Mouse (Mus musculus) kidney, postnatal 4 days (tissue): ENCODE measurements around the gene Adgrd1.
A peak's percentile ranks its signal among the peaks of the same experiment; 100 is the strongest.
"Not testable (repeated sequence)": the region's sequence is repeated elsewhere in the genome, so short reads cannot be mapped to it uniquely, and the experiment has no call there.

ENCODE experiments used
- DNase-seq, 2 experiments: peaks; one replicate each; pipeline ENCODE4 v3.0.0; 2021; ENCODE audit warnings: mixed read lengths in 2 of 2

The Adgrd1 gene

GRCm38 (mm10) chr5:129094236-129094635 is 2.3 kb upstream of the Adgrd1 start:
- no peak for DNase-seq

GRCm38 (mm10) chr5:129104043-129104442 is 7.5 kb downstream of the Adgrd1 start:
- peak in 1 of 2 experiments; percentile 27 for DNase-seq

DNA sequence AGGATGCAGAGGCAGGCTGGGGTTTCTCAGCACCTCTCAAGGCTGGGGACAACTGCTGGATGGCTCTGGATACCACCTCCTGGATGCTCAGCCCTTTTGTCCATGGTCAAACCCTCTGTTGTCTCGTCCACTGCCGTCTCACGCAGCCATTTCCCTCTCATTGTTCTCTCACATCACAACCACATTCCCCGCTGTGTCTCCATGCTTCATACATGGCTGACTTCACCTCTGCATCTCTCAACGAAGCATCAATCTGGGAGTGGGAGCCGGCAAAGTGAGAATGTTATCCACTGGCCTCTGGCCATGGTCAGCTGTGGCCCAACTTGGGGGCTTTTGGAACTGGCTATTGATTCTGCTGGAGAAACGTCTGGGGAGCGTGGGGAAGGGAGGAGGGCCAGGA is 15.2 kb downstream of the Adgrd1 start:
- DNase-seq = no peak

DNA sequence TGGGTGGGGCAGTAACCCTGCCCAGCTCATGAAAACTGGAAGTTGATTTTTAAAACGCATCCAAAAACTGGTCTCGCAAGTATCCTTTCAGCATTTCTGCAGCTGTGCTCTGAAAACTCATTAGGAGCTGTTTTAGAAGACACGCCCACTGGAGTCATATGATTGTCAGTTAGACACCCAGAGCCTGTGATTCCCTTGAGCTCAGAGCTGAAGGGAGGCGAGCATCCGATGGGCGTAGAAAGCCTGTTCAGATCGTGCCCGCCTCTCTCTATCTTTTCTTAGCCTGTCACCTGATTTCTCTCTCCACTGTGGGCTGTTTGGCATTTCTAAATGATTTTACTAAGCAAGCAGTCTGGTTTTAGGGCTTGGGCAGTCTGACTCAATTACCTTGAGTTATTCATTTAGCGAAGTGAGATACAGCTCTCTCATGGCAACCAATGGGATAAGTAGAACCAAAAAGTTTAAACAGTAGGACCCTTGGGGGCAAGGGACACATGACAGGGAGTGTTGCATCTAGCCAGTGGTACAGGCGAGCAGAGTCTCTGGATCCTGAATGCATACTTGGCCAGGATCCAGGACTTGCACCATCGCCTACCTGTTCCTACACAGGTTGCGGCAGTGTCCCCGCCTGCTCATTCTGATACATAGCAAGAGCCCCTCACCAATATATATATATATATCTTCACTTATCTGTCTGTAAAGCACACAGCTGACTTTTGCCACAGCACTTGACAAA is 17.4 kb downstream of the Adgrd1 start:
- no peak for DNase-seq

- DNase-seq = no peak
Measured at GRCm38 (mm10) chr5:129116299-129116698, 19.7 kb downstream of the Adgrd1 start.

GRCm38 (mm10) chr5:129117593-129118113 is 21.1 kb downstream of the Adgrd1 start:
- no peak for DNase-seq

DNA sequence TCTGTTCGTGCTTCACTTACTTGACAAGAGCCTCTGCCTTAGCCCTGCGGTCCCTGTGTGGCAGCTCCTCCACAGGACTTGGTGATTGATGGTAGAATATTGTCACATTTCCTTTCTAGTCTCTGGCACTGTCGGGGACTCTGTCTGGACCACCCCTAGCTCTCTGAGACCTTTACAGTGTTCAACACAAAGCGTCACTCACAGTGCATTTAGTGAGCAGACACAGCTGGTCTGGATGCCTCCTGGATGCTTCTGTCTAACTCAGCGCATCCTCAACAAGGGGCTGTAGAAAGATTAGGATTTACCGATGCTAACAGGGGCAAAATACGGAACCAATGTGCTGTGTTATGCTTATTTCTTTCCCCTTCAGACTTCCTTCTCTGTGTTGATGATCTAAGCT is 22.0 kb downstream of the Adgrd1 start:
- no peak for DNase-seq

DNA sequence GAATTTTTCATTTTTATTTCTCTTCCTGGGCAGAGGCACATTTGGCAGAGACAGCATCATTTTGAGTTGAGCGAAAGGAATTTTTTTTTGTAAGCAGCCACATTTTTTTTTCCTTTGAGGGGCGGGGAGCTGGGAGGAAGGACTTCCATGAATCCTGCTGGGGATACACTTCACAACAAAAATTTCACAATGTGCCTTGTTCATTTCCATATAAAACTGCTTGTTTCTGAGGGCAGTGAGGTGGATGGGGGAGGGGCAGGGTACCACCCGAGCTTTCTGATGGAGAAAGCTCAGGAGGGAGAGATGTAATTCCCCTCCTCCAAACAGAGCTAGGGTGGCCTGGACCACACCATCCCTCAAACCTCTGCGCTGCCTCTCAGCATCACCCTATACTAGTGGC is 22.6 kb downstream of the Adgrd1 start:
- no peak for DNase-seq

DNA sequence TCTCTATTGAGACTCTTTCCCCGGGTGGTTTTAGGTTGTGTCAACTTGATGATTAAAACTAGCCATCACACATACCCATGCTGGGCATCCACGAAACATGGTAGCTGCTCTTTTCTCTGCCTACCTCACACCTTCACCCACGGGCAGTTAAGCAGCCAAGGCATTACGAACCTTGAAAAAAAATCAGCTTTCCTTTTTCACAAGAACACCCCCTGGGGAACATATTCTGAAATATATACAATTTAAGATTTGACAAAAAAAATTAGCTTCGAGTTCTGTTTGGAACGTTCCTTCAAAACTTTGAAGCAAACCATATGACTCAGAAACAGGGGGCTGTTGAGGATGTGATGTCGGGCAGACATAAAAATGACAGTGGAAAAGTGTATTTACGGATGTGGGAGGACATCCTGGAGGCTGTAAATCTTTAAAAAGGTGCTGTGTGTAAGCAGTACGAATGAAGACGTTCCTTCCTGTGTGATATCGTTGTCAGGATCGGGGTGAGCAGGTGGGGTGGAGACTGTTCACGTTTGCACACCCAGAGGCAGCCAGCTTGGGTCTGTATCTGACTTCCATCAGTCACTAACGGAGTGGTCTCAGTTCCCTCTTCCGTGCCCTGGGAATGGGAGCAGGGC is 25.2 kb downstream of the Adgrd1 start:
- DNase-seq = no peak

DNA sequence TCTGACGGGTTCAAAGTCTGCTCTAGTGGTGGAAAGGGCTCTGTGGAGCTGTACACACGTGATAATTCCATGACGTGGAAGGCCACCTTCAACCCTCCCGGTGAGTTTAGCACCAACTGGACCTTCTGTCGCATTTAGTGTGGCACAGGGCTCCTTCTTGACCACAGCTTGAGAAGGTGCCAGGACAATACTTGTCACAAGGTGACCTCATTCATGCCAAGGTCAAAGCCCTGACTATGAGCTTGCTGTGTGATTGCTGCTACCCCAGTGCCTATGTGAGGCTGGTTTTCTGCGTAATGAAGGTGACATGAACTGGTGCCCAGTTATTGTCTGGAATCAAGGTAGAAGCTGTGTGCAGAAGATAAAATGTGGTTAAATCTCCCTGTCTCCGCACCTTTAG is 25.9 kb downstream of the Adgrd1 start:
- no peak for DNase-seq

DNA sequence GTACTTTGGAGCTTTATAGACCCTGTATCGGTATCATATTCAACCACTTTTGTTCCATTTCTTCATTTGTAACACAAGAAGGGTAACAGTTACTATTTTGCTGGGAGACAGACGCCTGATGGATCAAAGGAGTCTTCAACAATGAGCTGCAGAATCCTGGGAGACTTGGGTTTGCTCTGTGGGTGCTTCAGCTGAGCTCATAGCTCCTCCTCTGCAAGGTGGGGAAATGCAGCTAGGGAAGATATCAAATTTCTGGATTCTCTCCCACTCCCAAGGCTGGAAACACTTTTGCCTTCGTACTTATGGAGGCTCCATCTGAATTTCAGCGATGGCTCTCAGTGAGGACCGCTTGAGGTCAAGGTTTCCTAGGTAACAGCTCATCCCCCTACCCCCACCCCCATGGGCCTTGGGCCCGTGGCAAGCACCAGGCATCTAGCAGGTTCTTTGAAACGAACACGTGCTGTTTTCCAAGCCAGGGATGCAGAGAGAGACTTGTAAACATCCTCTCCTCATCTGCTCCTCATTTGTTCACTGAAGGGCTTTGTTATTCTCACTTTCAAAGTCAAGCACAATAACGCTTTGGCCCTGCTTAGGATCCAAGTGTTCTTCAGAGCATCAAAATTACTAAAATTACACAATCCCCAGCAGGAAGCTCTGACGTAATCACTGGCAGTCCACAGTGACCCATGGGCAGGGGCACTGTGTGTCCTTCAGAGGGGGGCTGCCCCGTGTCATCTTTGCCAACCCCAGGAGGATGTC is 27.7 kb downstream of the Adgrd1 start:
- no peak for DNase-seq

DNA sequence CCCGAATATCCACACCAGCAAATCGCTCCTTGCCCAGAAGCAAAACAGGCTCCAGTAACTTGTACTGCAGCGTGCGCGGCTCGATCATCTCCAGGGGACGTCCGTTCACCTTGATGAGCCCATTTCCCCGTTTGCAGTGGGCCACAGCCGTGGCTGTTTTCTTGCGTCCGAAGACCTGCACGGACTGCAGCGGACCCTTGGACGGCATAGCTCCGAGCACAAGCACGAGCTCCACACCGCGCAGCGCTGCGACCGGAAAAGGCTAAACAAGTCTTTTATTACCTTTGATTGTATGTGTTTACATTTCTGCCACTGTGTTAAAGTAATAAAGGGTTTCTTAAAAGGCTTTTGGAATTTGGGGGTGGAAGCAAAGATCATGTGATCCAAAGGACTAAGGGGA is 31.8 kb downstream of the Adgrd1 start:
- not testable (repeated sequence) for DNase-seq

DNA sequence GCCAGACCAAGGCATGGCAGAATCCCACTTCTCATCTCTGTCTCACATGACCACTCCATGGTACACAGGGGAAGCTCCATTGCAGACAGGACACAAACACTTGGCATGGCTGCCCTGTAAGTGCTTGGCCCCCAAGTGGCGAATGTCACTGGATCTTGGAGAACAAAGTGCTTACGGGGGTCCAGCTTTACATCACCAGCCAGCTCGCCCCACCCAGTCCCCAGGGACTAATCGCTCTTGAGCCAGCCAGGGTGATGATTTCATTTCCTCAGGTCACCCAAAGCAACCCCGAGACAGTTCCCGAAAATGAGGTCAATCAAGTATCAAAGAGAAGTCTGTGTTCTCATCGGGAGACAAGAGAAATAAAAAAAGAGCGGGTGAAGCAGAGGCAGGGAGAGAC is 33.8 kb downstream of the Adgrd1 start:
- no peak for DNase-seq

DNA sequence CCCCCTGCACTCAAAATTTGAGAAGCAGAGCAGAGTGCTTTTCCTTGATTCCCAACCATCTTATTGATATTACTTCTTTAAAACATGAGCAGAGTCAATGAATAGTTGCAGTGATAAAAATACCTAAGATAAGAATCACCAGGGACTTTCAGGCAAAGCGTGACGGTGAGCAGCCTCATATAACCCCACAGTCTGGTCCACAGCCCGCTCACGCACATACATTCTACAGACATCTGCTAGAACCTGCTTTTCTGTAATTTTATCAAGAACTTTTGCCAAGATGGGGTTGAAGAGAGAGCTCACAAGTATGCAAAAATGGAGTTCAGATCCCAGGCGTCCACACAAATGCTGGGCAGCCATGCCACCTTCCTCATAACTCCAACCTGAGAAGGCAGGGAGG is 40.9 kb downstream of the Adgrd1 start:
- DNase-seq = no peak

DNA sequence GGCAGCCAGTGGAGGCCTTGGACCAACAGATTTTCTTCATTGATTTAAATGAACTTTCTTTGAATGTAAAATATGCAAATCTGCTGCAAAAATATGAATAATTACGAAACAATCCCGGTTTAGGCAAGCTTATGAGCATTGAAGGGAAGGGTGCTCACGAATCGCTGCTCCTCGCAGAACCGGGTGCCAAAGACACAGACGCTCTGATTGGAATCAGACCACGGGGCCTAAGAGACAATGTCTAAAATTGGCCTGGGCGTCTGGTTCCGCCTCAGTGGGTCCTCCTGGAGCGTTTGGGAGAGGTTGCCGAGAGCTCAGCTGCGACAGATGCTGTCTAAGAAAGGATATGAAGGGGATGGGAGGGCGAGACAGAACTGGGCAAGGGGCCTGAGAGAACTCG is 42.0 kb downstream of the Adgrd1 start:
- no peak for DNase-seq

GRCm38 (mm10) chr5:129142801-129143200 is 46.3 kb downstream of the Adgrd1 start:
- no peak for DNase-seq

DNA sequence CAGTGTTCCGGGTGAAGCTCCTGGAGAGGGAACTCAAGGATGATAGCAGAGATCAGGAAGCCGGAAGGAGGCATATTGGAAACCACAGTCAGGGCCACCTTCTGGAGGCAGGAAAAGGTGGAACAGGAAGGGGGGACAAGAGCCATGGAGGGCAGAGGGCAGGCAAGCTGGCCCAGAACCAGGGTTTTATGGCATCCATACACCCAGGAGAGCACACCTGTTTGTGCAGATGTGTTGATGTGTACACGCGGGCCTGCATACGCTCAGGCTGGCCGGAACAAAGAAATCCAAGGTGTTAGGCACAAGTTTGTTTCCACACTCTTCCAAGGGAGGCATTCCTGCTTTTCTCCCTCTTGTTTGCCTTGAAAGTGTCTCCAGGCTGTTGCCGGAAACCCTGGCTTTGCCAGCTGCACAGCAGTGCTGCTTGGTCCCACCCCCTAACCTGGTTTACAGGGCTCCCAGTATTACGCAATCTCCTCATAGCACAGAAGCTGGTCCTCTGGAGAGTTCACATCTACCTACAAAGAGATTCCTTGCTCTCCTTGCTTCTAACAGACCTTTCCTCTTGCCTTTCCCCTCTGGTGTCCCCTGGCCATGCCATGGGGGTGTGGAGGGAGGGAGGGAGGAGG is 48.9 kb downstream of the Adgrd1 start:
- DNase-seq = no peak

- no peak for DNase-seq
Measured at GRCm38 (mm10) chr5:129146892-129147509, 50.5 kb downstream of the Adgrd1 start.

DNA sequence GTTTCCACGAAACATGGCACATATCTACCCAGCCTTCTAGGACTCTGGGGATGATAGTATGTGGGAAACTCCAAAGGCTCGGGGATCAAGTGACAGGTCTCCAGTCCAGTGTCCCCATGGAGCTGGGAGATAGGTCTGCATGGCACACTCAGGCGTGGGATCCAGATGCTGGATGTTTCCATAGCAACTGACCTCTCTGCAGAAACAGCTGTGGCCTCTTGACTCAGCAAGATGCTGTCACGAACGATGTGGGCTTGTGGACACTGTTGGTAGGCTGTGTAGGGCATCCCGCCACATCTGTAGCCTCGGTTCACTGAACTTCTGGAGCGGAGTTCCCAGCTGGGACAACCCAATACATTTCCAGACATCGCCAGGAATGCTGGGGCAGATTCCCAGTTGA is 51.9 kb downstream of the Adgrd1 start:
- no peak for DNase-seq

- no peak for DNase-seq
Measured at GRCm38 (mm10) chr5:129155023-129155901, 58.7 kb downstream of the Adgrd1 start.

DNA sequence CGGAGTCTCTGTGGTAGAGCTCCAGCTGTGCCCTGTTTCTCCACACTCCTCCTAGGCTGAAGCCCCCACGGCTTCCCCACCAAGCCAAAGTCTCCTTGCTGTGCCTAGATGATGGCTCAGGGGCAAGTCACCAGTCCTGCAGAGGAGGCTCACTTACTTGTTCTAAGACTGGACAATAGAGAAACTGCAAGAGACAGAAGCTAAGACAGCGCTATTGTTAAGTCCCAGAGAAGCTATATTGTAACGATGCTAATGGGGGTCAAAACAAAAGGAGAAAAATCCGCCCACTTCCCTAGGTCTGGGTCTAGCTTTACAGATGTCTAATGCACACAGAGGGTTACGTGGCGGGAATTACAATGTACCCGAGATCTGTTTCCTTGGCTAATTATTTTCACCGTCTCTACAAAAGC is 59.4 kb downstream of the Adgrd1 start:
- DNase-seq = no peak
